Mouse (Mus musculus) liver, embryonic 16.5 days (tissue): Measurements from ENCODE around the gene Pax1. TPM values are rescaled to one million over a fixed set of nuclear protein-coding genes. Genes with fewer than 3 reads are reported as not detected.

Source experiments
- ATAC-seq: fragments of 200-750 bp; cut with Nextera tagmentation; 2 replicates; pipeline ENCODE4 v1.8.0; 2017; ENCODE audit warnings: low read depth, mild to moderate bottlenecking, moderate number of reproducible peaks, moderate library complexity
- H3K27ac ChIP-seq: fragments of 300-500 bp; sonication (generic); 2 replicates; pipeline ENCODE4 v1.5.1; 2014; ENCODE audit warnings: mild to moderate bottlenecking, low read length
- H3K27me3 ChIP-seq: fragments of 300-500 bp; sonication (generic); 2 replicates; pipeline ENCODE4 v1.6.1; 2014; ENCODE audit warnings: low read depth, low read length, mixed read lengths; ENCODE audit not compliant: control insufficient read depth, insufficient read depth
- H3K36me3 ChIP-seq: fragments of 300-500 bp; sonication (generic); 2 replicates; pipeline ENCODE4 v1.6.1; 2014; ENCODE audit warnings: mild to moderate bottlenecking; ENCODE audit not compliant: control insufficient read depth, insufficient read depth
- H3K4me1 ChIP-seq: fragments of 300-500 bp; sonication (generic); 2 replicates; pipeline ENCODE4 v1.6.1; 2014; ENCODE audit warnings: low read depth, low read length, mixed read lengths; ENCODE audit not compliant: control insufficient read depth
- H3K4me2 ChIP-seq: fragments of 300-500 bp; sonication (generic); 2 replicates; pipeline ENCODE4 v1.6.1; 2014; ENCODE audit warnings: low read depth, low read length, mixed read lengths
- H3K4me3 ChIP-seq: fragments of 300-500 bp; sonication (generic); 2 replicates; pipeline ENCODE4 v1.5.1; 2014; ENCODE audit warnings: low read depth, mild to moderate bottlenecking, low read length
- H3K9ac ChIP-seq: fragments of 300-500 bp; sonication (generic); 2 replicates; pipeline ENCODE4 v1.6.1; 2014; ENCODE audit warnings: low read depth, low read length
- H3K9me3 ChIP-seq: fragments of 300-500 bp; sonication (generic); replicated peaks from 2 replicates; pipeline ENCODE4 v1.6.1; 2016; ENCODE audit warnings: low read length; ENCODE audit not compliant: control insufficient read depth
- WGBS: fragments of 180-500 bp; shearing (Covaris S2); extraction: QIAGEN DNeasy Blood & Tissue Kit; methylation state at CpG from one replicate; pipeline ENCODE4 v1.1.7; 2014; ENCODE audit not compliant: insufficient replicate concordance; 5-methylcytosine and 5-hydroxymethylcytosine counted together
- polyA plus RNA-seq: library from polyadenylated mRNA; unstranded; fragments of >200 nt; fragmentation: Nextera tagmentation; extraction: Ambion mirVana; gene quantifications from 2 replicates; pipeline ENCODE4 v1.2.1, GENCODE M21; 2015

The Pax1 gene
- polyA plus RNA-seq, 1 experiment from 2014 or later, result not detected

- no peak for ATAC-seq
- 3% methylated on average over 5 of the region's 5 CpGs for WGBS
- no peaks in the 10 kb centered on the region for H3K9me3 ChIP-seq
Observed at GRCm38 (mm10) chr2:147360856-147361255, 869 bp upstream of the Pax1 start.

GRCm38 (mm10) chr2:147362316-147362715 is 591 bp downstream of the Pax1 start:
- WGBS, result 3% methylated on average over 18 of the region's 18 CpGs
- no peak overlapping the region for H3K27ac ChIP-seq
- no peak overlapping the region for H3K4me3 ChIP-seq
- no peak overlapping the region for H3K4me2 ChIP-seq
- no peak overlapping the region for H3K9ac ChIP-seq
- no peaks in the 10 kb centered on the region for H3K4me1 ChIP-seq
- no peaks in the 10 kb centered on the region for H3K36me3 ChIP-seq
- no peak; the same call in 1 of the 2 replicates for ATAC-seq
- peaks cover 91% of the 10 kb centered on the region for H3K27me3 ChIP-seq
- no peaks in the 10 kb centered on the region for H3K9me3 ChIP-seq

More at GRCm38 (mm10) chr2:147360856-147361255, 869 bp upstream of the Pax1 start:
- Histone ChIP-seq H3K4me1 (no peaks in the 10 kb centered on the region), H3K27me3 (peaks cover 76% of the 10 kb centered on the region), H3K36me3 (no peaks in the 10 kb centered on the region), H3K4me2 (no peak overlapping the region), H3K27ac (no peak overlapping the region), H3K9ac (no peak overlapping the region), H3K4me3 (no peak overlapping the region)

- H3K9me3 ChIP-seq, result no peaks in the 10 kb centered on the region
- no peak overlapping the region for H3K4me3 ChIP-seq
- H3K36me3 ChIP-seq, result no peaks in the 10 kb centered on the region
- H3K27ac ChIP-seq, result no peak overlapping the region
- no peak overlapping the region for H3K4me2 ChIP-seq
- ATAC-seq, result no peak
- H3K4me1 ChIP-seq, result no peaks in the 10 kb centered on the region
- H3K9ac ChIP-seq, result no peak overlapping the region
- peaks cover 96% of the 10 kb centered on the region for H3K27me3 ChIP-seq
- 5% methylated on average over 6 of the region's 6 CpGs for WGBS
Observed at GRCm38 (mm10) chr2:147363401-147364130, 1.8 kb downstream of the Pax1 start.

- H3K27ac ChIP-seq, result no peak overlapping the region
- WGBS, result 8% methylated on average over 6 of the region's 6 CpGs
- no peak overlapping the region for H3K4me3 ChIP-seq
- no peaks in the 10 kb centered on the region for H3K4me1 ChIP-seq
- peaks cover 93% of the 10 kb centered on the region for H3K27me3 ChIP-seq
- no peak overlapping the region for H3K4me2 ChIP-seq
- no peaks in the 10 kb centered on the region for H3K36me3 ChIP-seq
- no peak for ATAC-seq
- H3K9me3 ChIP-seq, result no peaks in the 10 kb centered on the region
- H3K9ac ChIP-seq, result no peak overlapping the region
Observed at GRCm38 (mm10) chr2:147364198-147364597, 2.5 kb downstream of the Pax1 start.

- Histone ChIP-seq H3K4me3 (no peak overlapping the region), H3K27ac (no peak overlapping the region), H3K4me1 (no peaks in the 10 kb centered on the region), H3K9me3 (no peaks in the 10 kb centered on the region), H3K27me3 (peaks cover 91% of the 10 kb centered on the region), H3K9ac (no peak overlapping the region), H3K36me3 (no peaks in the 10 kb centered on the region), H3K4me2 (no peak overlapping the region)
- WGBS, result 1% methylated on average over 78 of the region's 80 CpGs
- no peak for ATAC-seq
Observed at GRCm38 (mm10) chr2:147364982-147365907, 3.5 kb downstream of the Pax1 start.

GRCm38 (mm10) chr2:147365908-147366630 is 4.3 kb downstream of the Pax1 start:
- WGBS, result 3% methylated on average over 36 of the region's 36 CpGs
- Histone ChIP-seq H3K27ac (no peak overlapping the region), H3K36me3 (no peaks in the 10 kb centered on the region), H3K4me1 (no peaks in the 10 kb centered on the region), H3K27me3 (peaks cover 90% of the 10 kb centered on the region), H3K4me3 (no peak overlapping the region), H3K4me2 (no peak overlapping the region), H3K9ac (no peak overlapping the region), H3K9me3 (no peaks in the 10 kb centered on the region)
- no peak for ATAC-seq

- 3% methylated on average over 12 of the region's 12 CpGs for WGBS
- Histone ChIP-seq H3K9ac (no peak overlapping the region), H3K27ac (no peak overlapping the region), H3K9me3 (no peaks in the 10 kb centered on the region), H3K27me3 (peaks cover 85% of the 10 kb centered on the region), H3K4me3 (no peak overlapping the region), H3K4me2 (no peak overlapping the region), H3K36me3 (no peaks in the 10 kb centered on the region), H3K4me1 (no peaks in the 10 kb centered on the region)
- no peak for ATAC-seq
Observed at GRCm38 (mm10) chr2:147367246-147367820, 5.6 kb downstream of the Pax1 start.

GRCm38 (mm10) chr2:147367911-147368591 is 6.3 kb downstream of the Pax1 start:
- no peaks in the 10 kb centered on the region for H3K9me3 ChIP-seq
- no peak overlapping the region for H3K4me2 ChIP-seq
- WGBS, result 2% methylated on average over 32 of the region's 32 CpGs
- H3K4me3 ChIP-seq, result no peak overlapping the region
- no peaks in the 10 kb centered on the region for H3K4me1 ChIP-seq
- no peaks in the 10 kb centered on the region for H3K36me3 ChIP-seq
- ATAC-seq, result no peak
- peaks cover 84% of the 10 kb centered on the region for H3K27me3 ChIP-seq
- H3K27ac ChIP-seq, result no peak overlapping the region
- H3K9ac ChIP-seq, result no peak overlapping the region
